Mouse (Mus musculus) limb, embryonic 14.5 days (tissue): ENCODE data around the gene Hoxc9. TPM values are rescaled to one million over a fixed set of nuclear protein-coding genes. Genes with fewer than 3 reads are reported as not detected.

Experiments
- ATAC-seq: fragments of 200-750 bp; cut with Nextera tagmentation; 2 replicates; pipeline ENCODE4 v1.8.0; 2017; ENCODE audit warnings: low read depth, moderate number of reproducible peaks, moderate TSS enrichment; ENCODE audit not compliant: low FRiP score
- DNase-seq: peaks from one replicate; pipeline ENCODE4 v3.0.0-alpha.2; 2015; ENCODE audit warnings: low spot score
- H3K27ac ChIP-seq: fragments of 300-500 bp; sonication (generic); replicated peaks from 2 replicates; pipeline ENCODE4 v1.5.1; 2014; ENCODE audit warnings: low read depth, mild to moderate bottlenecking, low read length, moderate library complexity, mixed read lengths
- H3K27me3 ChIP-seq: fragments of 300-500 bp; sonication (generic); 2 replicates; pipeline ENCODE4 v1.6.1; 2014; ENCODE audit warnings: low read length, mixed read lengths; ENCODE audit not compliant: control insufficient read depth, insufficient read depth
- H3K36me3 ChIP-seq: fragments of 300-500 bp; sonication (generic); 2 replicates; pipeline ENCODE4 v1.6.1; 2014; ENCODE audit warnings: mild to moderate bottlenecking, low read length, moderate library complexity, mixed read lengths; ENCODE audit not compliant: control insufficient read depth, insufficient read depth
- H3K4me1 ChIP-seq: fragments of 300-500 bp; sonication (generic); 2 replicates; pipeline ENCODE4 v1.6.1; 2014; ENCODE audit warnings: antibody characterized with exemption, low read length, mixed read lengths; ENCODE audit not compliant: control insufficient read depth, insufficient read depth
- H3K4me2 ChIP-seq: fragments of 300-500 bp; sonication (generic); replicated peaks from 2 replicates; pipeline ENCODE4 v1.6.1; 2014; ENCODE audit warnings: low read depth, mild to moderate bottlenecking, low read length, moderate library complexity; ENCODE audit not compliant: severe bottlenecking
- H3K4me3 ChIP-seq: fragments of 300-500 bp; sonication (generic); replicated peaks from 2 replicates; pipeline ENCODE4 v1.5.1; 2014; ENCODE audit warnings: low read length
- H3K9ac ChIP-seq: fragments of 300-500 bp; sonication (generic); 2 replicates; pipeline ENCODE4 v1.6.1; 2014; ENCODE audit warnings: mild to moderate bottlenecking, low read depth, low read length, moderate library complexity; ENCODE audit not compliant: severe bottlenecking
- H3K9me3 ChIP-seq: fragments of 300-500 bp; sonication (generic); 2 replicates; pipeline ENCODE4 v1.6.1; 2016; ENCODE audit warnings: low read length; ENCODE audit not compliant: control insufficient read depth
- POLR2A ChIP-seq: fragments of 200-500 bp; IDR thresholded peaks from 2 replicates; pipeline ENCODE4 v1.8.0; 2012; ENCODE audit warnings: inconsistent platforms, mild to moderate bottlenecking, moderate library complexity, borderline replicate concordance; ENCODE audit not compliant: insufficient read depth, insufficient read length; ENCODE audit errors: extremely low read depth
- WGBS: fragments of 180-500 bp; shearing (Covaris S2); extraction: QIAGEN DNeasy Blood & Tissue Kit; methylation state at CpG from one replicate; pipeline ENCODE4 v1.1.7; 2014; 5-methylcytosine and 5-hydroxymethylcytosine counted together
- polyA plus RNA-seq, 2 experiments: library from polyadenylated mRNA; depleted of rRNA in 1 of 2; stranded (reverse) in 1 of 2; unstranded in 1 of 2; fragments of >200 nt; fragmentation: Nextera tagmentation in 1 of 2; extraction: Ambion mirVana in 1 of 2; gene quantifications; 2 replicates each; pipeline versions ENCODE4 v1.2.1 to v1.2.3; 2012 to 2014

Gene Hoxc9
- polyA plus RNA-seq (2012; rRNA removed) (2.1 TPM in 2 replicates), polyA plus RNA-seq (2014; fragmentation: Nextera tagmentation; extraction: Ambion mirVana) (1.1 and 1.3 TPM in 2 replicates)

GRCm38 (mm10) chr15:102976171-102976570 lies at the start of gene Hoxc9:
TSS of gene Hoxc9 (plus strand) at chr15:102976439.
- H3K4me2 ChIP-seq, result peak within 1 kb of the TSS; percentile 43
- 2% methylated on average over 18 of the region's 20 CpGs for WGBS

DNA sequence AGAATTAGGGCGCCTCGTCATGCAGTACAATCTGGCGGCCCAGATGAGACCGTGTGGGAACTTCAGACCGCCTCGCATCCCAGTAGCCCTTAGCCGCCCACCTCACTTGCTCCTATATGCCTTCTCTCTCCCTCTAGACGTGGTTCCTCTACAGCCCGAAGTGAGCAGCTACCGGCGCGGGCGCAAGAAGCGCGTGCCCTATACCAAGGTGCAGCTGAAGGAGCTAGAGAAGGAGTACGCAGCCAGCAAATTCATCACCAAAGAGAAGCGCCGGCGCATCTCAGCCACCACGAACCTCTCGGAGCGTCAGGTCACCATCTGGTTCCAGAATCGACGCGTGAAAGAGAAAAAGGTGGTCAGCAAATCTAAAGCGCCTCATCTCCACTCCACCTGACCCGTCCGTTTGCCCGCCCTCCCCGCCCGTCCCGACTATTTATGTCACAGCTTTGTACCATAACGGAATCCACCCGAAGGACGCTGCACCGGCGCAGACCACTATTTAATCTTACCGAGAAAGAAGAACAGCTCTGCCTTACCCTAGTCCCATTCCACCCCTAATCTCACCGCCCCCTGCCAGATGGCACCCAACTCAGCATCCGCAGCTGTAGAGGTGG lies 49.1 kb upstream of the Hoxc9 start:
- DNase-seq (no peak), ATAC-seq (no peak)
- Histone ChIP-seq H3K9me3 (no peaks in the 10 kb centered on the region), H3K4me1 (no peaks in the 10 kb centered on the region), H3K27me3 (peaks cover 95% of the 10 kb centered on the region), H3K27ac (no peak overlapping the region), H3K4me3 (no peak overlapping the region), H3K9ac (no peak overlapping the region), H3K4me2 (no peak overlapping the region), H3K36me3 (no peaks in the 10 kb centered on the region)
- WGBS, result 5% methylated on average over 40 of the region's 40 CpGs
- TF ChIP-seq POLR2A, result no peak

More at GRCm38 (mm10) chr15:102976171-102976570, at the start of gene Hoxc9:
- Histone ChIP-seq H3K4me3 (peak within 1 kb of the TSS; percentile 26), H3K27me3 (peaks cover 95% of the 10 kb centered on the region), H3K36me3 (no peaks in the 10 kb centered on the region), H3K27ac (0 out of 2 replicates have a peak within 1 kb of the TSS, but pooled peaks have one; percentile 38), H3K4me1 (peaks cover 5% of the 10 kb centered on the region; the same call in 1 of the 2 replicates), H3K9me3 (no peaks in the 10 kb centered on the region), H3K9ac (peak within 1 kb of the TSS; percentile 46)
- no peak for TF ChIP-seq POLR2A
- ATAC-seq (no peak), DNase-seq (no peak)

DNA sequence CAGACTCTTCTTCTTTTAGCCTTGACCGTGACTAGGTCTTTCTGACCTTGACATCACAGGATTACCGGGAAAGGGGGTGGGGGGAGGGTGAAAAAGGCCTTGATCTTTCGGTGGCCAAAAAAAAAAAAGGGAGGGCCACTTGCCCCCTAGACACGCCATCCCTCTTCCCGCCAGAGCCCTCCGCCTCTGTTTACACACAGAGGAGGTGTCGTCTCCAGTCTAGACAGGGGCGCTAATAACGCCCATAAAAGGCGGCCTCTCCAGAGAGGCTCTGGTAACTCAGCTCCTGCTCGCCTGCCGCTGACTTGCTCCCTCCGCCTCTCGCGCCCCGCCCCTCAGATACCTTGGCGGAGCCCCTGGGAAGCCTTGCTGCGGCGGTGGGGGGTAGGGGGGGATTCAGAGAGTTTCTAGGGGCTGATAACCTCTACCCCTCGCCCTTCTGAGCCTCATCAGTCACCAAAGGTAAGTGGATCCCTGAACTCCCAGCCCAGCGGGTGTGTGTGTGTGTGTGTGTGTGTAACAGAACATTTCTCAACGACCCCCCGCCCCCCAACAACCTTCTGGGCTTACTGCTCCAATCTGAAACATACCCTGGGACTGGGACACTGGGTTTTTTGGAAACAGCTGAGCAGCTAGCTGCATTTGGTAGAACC lies 44.4 kb upstream of the Hoxc9 start:
- TF ChIP-seq POLR2A, result no peak
- ATAC-seq (no peak), DNase-seq (no peak)
- WGBS, result 2% methylated on average over 23 of the region's 23 CpGs
- H3K36me3 ChIP-seq, result no peaks in the 10 kb centered on the region
- no peak overlapping the region for H3K27ac ChIP-seq
- no peaks in the 10 kb centered on the region for H3K4me1 ChIP-seq
- H3K27me3 ChIP-seq, result peaks cover 98% of the 10 kb centered on the region
- H3K4me3 ChIP-seq, result no peak overlapping the region
- no peak overlapping the region for H3K4me2 ChIP-seq
- H3K9ac ChIP-seq, result no peak overlapping the region
- H3K9me3 ChIP-seq, result no peaks in the 10 kb centered on the region

DNA sequence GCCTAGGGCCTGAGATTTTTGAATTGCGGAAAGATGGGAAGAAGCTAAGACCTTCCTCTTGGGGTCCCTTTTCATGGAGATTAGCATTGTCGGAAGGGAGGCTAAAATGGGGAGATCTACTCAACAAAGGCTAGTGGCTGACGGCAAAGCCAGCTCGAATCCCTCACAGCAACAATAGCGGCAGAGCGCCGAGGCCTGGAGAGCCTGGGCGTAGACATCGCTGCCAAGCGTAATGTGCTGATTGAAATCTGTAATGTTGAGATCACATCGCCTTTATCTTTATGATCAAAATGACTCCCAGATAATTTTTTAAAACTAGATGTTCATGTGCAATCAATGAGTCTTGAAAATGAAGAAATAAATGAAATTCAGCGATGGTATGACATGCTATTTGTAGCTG lies 41.8 kb upstream of the Hoxc9 start:
- DNase-seq (no peak), ATAC-seq (no peak)
- 2% methylated on average over 12 of the region's 12 CpGs for WGBS

DNA sequence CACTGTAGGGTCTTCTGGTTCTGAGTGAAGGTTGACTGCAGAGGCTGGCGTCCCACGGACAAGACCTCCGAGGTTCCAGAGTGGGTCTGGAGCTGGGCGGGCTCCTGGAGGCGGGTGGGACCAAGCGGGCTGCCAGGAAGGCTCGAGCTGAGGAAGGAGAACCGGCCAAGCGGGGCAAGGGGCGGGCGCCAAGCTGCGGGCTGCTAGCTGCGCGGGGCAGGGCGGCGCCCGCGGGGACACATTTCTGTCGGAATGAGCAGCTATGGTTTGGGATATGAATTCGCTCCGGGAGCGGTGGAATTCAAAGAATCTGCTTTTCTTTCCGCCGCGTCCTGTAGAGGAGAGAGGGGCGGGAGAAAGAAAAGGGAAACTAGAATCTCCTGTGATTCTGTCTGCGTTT lies 41.3 kb upstream of the Hoxc9 start:
- H3K4me1 ChIP-seq, result peaks cover 5% of the 10 kb centered on the region
- ATAC-seq (no peak), DNase-seq (no peak)
- no peaks in the 10 kb centered on the region for H3K9me3 ChIP-seq
- peaks cover 100% of the 10 kb centered on the region for H3K27me3 ChIP-seq
- no peak for TF ChIP-seq POLR2A
- peak overlapping the region; percentile 21 for H3K4me3 ChIP-seq
- H3K36me3 ChIP-seq, result no peaks in the 10 kb centered on the region
- no peak overlapping the region for H3K27ac ChIP-seq
- WGBS, result 0% methylated on average over 26 of the region's 27 CpGs
- H3K9ac ChIP-seq, result no peak overlapping the region
- H3K4me2 ChIP-seq, result peak overlapping the region; percentile 32

More for the DNA sequence above, 41.8 kb upstream of the Hoxc9 start:
- H3K27ac ChIP-seq, result no peak overlapping the region
- no peaks in the 10 kb centered on the region for H3K36me3 ChIP-seq
- peak overlapping the region; percentile 32; the same call in 1 of the 2 replicates for H3K4me2 ChIP-seq
- no peak for TF ChIP-seq POLR2A
- no peak overlapping the region for H3K9ac ChIP-seq
- H3K4me3 ChIP-seq, result no peak overlapping the region
- peaks cover 99% of the 10 kb centered on the region for H3K27me3 ChIP-seq
- no peaks in the 10 kb centered on the region for H3K9me3 ChIP-seq
- peaks cover 3% of the 10 kb centered on the region for H3K4me1 ChIP-seq
